Mouse (Mus musculus): Measurements from ENCODE around the gene Supv3l1. TPM values are rescaled to one million over a fixed set of nuclear protein-coding genes. Genes with fewer than 3 reads are reported as not detected.

Supv3l1 gene
- polyA plus RNA-seq, 1 experiment from 2014 or later = 32.5 TPM

GRCm38 (mm10) chr10:62418831-62419356 is 30.6 kb downstream of the Supv3l1 start:
- no peaks in the 10 kb centered on the region for H3K36me3 ChIP-seq (ENCODE audit: insufficient read depth, low read length)
- no peak overlapping the region for H3K9ac ChIP-seq (replicated peaks; ENCODE audit: low read length)
- H3K27ac ChIP-seq (ENCODE audit: low read length) = no peak overlapping the region
- peaks cover 3% of the 10 kb centered on the region; the same call in 1 of the 2 replicates for H3K4me1 ChIP-seq (ENCODE audit: insufficient read depth, low read length)
- H3K4me2 ChIP-seq (replicated peaks; ENCODE audit: low read depth, low read length) = no peak overlapping the region
- no peaks in the 10 kb centered on the region for H3K9me3 ChIP-seq (ENCODE audit: low read length)
- WGBS = 50% methylated on average over 7 of the region's 7 CpGs
- no peak for ATAC-seq (ENCODE audit: low FRiP score, low TSS enrichment)
- H3K27me3 ChIP-seq (ENCODE audit: insufficient read depth, low read length) = no peaks in the 10 kb centered on the region
- no peak overlapping the region for H3K4me3 ChIP-seq (ENCODE audit: low read length)

GRCm38 (mm10) chr10:62413606-62413982 is 35.9 kb downstream of the Supv3l1 start:
- peaks cover 12% of the 10 kb centered on the region for H3K4me1 ChIP-seq (ENCODE audit: insufficient read depth, low read length)
- 38% methylated on average over 4 of the region's 4 CpGs for WGBS
- no peaks in the 10 kb centered on the region for H3K27me3 ChIP-seq (ENCODE audit: insufficient read depth, low read length)
- H3K36me3 ChIP-seq (ENCODE audit: insufficient read depth, low read length) = no peaks in the 10 kb centered on the region
- no peak overlapping the region for H3K9ac ChIP-seq (replicated peaks; ENCODE audit: low read length)
- H3K9me3 ChIP-seq (ENCODE audit: low read length) = no peaks in the 10 kb centered on the region
- H3K27ac ChIP-seq (ENCODE audit: low read length) = peak overlapping the region; percentile 81
- ATAC-seq (ENCODE audit: low FRiP score, low TSS enrichment) = peak; percentile 36
- no peak overlapping the region for H3K4me2 ChIP-seq (replicated peaks; ENCODE audit: low read depth, low read length)
- H3K4me3 ChIP-seq (ENCODE audit: low read length) = no peak overlapping the region

DNA sequence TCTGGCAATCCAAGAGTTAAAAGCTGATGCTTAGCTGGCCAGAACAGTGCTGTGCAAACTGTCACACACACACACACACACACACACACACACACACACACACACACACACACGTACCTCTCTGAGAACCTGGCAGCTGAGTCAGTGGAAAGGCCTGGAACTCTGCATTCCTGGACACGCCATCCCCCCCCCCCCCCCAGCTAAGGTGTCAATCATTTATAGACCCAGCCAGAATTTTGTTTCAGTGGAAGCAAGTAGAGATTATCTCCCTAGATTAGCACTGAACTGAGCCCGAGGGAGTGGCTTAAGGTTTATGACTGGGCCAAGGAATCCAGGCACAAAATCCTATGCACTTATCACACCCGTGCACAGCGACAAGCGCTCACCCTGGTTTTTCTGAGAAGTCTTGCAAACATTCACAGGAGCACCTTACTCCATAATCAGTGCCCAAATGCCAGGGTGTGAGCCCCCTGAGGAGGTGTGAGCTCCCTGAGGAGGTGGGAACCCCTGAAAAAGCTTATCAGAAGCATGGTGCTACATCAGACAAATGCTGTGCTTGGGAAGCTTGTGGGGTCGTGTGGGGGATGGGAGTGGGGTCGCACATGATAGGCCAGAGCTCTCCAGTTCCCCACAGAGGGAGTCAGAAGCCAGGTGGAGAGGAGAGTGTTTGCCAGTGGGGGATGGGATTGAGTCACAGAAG is 36.5 kb downstream of the Supv3l1 start:
- 14% methylated on average over 8 of the region's 8 CpGs for WGBS
- H3K9me3 ChIP-seq (ENCODE audit: low read length) = no peaks in the 10 kb centered on the region
- H3K27ac ChIP-seq (ENCODE audit: low read length) = peak overlapping the region; percentile 81
- H3K4me3 ChIP-seq (ENCODE audit: low read length) = no peak overlapping the region
- no peaks in the 10 kb centered on the region for H3K27me3 ChIP-seq (ENCODE audit: insufficient read depth, low read length)
- H3K4me2 ChIP-seq (replicated peaks; ENCODE audit: low read depth, low read length) = no peak overlapping the region
- H3K4me1 ChIP-seq (ENCODE audit: insufficient read depth, low read length) = peaks cover 12% of the 10 kb centered on the region
- 0 out of 2 replicates have a peak overlapping the region, but pooled peaks have one; percentile 7 for H3K9ac ChIP-seq (replicated peaks; ENCODE audit: low read length)
- no peaks in the 10 kb centered on the region for H3K36me3 ChIP-seq (ENCODE audit: insufficient read depth, low read length)
- ATAC-seq (ENCODE audit: low FRiP score, low TSS enrichment) = peak; percentile 68

- WGBS = 70% methylated on average over 19 of the region's 19 CpGs
- H3K9me3 ChIP-seq (ENCODE audit: low read length) = no peaks in the 10 kb centered on the region
- H3K4me2 ChIP-seq (replicated peaks; ENCODE audit: low read depth, low read length) = no peak overlapping the region
- ATAC-seq (ENCODE audit: low FRiP score, low TSS enrichment) = no peak
- H3K9ac ChIP-seq (replicated peaks; ENCODE audit: low read length) = no peak overlapping the region
- peaks cover 12% of the 10 kb centered on the region for H3K4me1 ChIP-seq (ENCODE audit: insufficient read depth, low read length)
- H3K36me3 ChIP-seq (ENCODE audit: insufficient read depth, low read length) = no peaks in the 10 kb centered on the region
- H3K4me3 ChIP-seq (ENCODE audit: low read length) = no peak overlapping the region
- H3K27ac ChIP-seq (ENCODE audit: low read length) = no peak overlapping the region
- H3K27me3 ChIP-seq (ENCODE audit: insufficient read depth, low read length) = no peaks in the 10 kb centered on the region
Measured at GRCm38 (mm10) chr10:62411431-62412410, 37.8 kb downstream of the Supv3l1 start.

- Histone ChIP-seq H3K4me3 (ENCODE audit: low read length) (no peak overlapping the region), H3K4me1 (ENCODE audit: insufficient read depth, low read length) (peaks cover 12% of the 10 kb centered on the region), H3K27ac (ENCODE audit: low read length) (no peak overlapping the region), H3K27me3 (ENCODE audit: insufficient read depth, low read length) (no peaks in the 10 kb centered on the region), H3K36me3 (ENCODE audit: insufficient read depth, low read length) (no peaks in the 10 kb centered on the region), H3K4me2 (replicated peaks; ENCODE audit: low read depth, low read length) (no peak overlapping the region), H3K9ac (replicated peaks; ENCODE audit: low read length) (no peak overlapping the region), H3K9me3 (ENCODE audit: low read length) (no peaks in the 10 kb centered on the region)
- WGBS = 7% methylated on average over 5 of the region's 5 CpGs
- ATAC-seq (ENCODE audit: low FRiP score, low TSS enrichment) = peak; percentile 21; the same call in 1 of the 2 replicates
Measured at GRCm38 (mm10) chr10:62410943-62411342, 38.6 kb downstream of the Supv3l1 start.

DNA sequence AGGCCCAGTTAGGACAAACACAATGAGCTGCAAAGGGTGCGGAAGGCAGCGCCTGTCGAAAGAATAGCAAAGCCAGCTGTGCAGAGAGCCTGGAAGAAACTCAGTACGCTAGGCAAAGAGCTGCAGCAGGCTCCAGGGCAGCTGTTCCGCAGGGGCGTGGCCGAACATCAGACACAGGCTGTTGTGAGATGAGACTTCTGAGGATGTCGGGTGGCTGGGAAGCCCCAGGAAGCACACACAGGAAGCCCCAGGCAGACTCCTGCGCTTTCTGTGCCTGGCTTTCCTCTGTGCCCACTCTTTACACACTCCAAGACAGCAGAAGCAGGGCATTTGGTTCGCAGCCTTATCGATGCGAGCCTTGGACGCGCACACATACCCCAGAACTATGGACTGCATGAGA is 44.6 kb downstream of the Supv3l1 start:
- peak overlapping the region; percentile 16 for H3K4me2 ChIP-seq (replicated peaks; ENCODE audit: low read depth, low read length)

DNA sequence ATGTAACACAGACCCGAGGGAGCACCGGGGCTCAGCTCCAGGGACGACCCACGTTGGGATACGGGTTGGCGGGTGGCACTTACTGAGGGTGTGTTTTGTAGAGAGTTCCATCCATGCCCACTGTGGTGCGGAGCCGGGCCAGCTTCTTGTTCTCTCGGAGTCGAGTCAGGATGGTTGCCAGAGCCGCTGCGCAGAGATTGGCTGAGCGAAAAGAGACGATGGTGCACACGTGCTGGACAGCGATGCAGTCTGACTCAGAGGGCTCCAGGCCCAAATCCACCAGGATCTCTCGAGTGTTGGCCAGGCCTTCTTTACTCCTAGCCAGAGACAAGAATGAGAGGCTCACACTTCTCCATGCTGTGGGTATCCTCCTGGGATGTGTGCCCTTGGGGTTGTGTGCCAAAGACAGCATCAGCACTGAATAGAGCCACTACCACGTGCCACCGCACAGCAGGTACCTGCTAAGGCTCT is 47.9 kb downstream of the Supv3l1 start:
- 79% methylated on average over 19 of the region's 19 CpGs for WGBS
- Histone ChIP-seq H3K9me3 (ENCODE audit: low read length) (no peaks in the 10 kb centered on the region), H3K4me1 (ENCODE audit: insufficient read depth, low read length) (peaks cover 6% of the 10 kb centered on the region; the same call in 1 of the 2 replicates), H3K36me3 (ENCODE audit: insufficient read depth, low read length) (no peaks in the 10 kb centered on the region), H3K4me2 (replicated peaks; ENCODE audit: low read depth, low read length) (no peak overlapping the region), H3K27ac (ENCODE audit: low read length) (no peak overlapping the region), H3K4me3 (ENCODE audit: low read length) (no peak overlapping the region), H3K27me3 (ENCODE audit: insufficient read depth, low read length) (peaks cover 3% of the 10 kb centered on the region; the same call in 1 of the 2 replicates), H3K9ac (replicated peaks; ENCODE audit: low read length) (no peak overlapping the region)
- ATAC-seq (ENCODE audit: low FRiP score, low TSS enrichment) = no peak

More for the DNA sequence above, 44.6 kb downstream of the Supv3l1 start:
- 0 out of 2 replicates have a peak overlapping the region, but pooled peaks have one; percentile 2 for H3K4me3 ChIP-seq (ENCODE audit: low read length)
- WGBS = 32% methylated on average over 14 of the region's 14 CpGs
- ATAC-seq (ENCODE audit: low FRiP score, low TSS enrichment) = peak; percentile 64; the same call in 1 of the 2 replicates
- H3K27me3 ChIP-seq (ENCODE audit: insufficient read depth, low read length) = peaks cover 3% of the 10 kb centered on the region; the same call in 1 of the 2 replicates
- no peak overlapping the region; the same call in 1 of the 2 replicates for H3K9ac ChIP-seq (replicated peaks; ENCODE audit: low read length)
- H3K4me1 ChIP-seq (ENCODE audit: insufficient read depth, low read length) = peaks cover 6% of the 10 kb centered on the region; the same call in 1 of the 2 replicates
- no peaks in the 10 kb centered on the region for H3K9me3 ChIP-seq (ENCODE audit: low read length)
- no peak overlapping the region for H3K27ac ChIP-seq (ENCODE audit: low read length)
- H3K36me3 ChIP-seq (ENCODE audit: insufficient read depth, low read length) = no peaks in the 10 kb centered on the region

DNA sequence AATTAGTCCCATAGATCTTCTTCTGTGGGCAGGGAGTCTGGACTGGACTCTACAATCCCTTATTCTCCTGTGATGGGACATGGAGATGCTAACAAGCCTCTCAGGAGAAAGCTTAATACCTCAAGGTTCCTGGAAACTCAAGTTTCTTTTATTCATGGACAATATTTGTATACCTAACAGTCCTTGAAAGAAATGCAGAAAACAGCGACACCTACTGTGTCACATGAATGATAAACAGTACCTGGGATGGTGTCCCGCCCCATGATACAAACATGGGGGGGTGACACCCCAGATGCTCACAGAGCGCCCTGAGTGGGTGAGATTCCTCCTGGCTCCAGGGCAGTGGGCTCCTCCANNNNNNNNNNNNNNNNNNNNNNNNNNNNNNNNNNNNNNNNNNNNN is 66.5 kb downstream of the Supv3l1 start:
- no peak for ATAC-seq (ENCODE audit: low FRiP score, low TSS enrichment)
- 79% methylated on average over 3 of the region's 3 CpGs for WGBS
- Histone ChIP-seq H3K4me3 (ENCODE audit: low read length) (no peak overlapping the region), H3K4me2 (replicated peaks; ENCODE audit: low read depth, low read length) (no peak overlapping the region), H3K27me3 (ENCODE audit: insufficient read depth, low read length) (no peaks in the 10 kb centered on the region), H3K4me1 (ENCODE audit: insufficient read depth, low read length) (no peaks in the 10 kb centered on the region), H3K9ac (replicated peaks; ENCODE audit: low read length) (no peak overlapping the region), H3K36me3 (ENCODE audit: insufficient read depth, low read length) (no peaks in the 10 kb centered on the region), H3K27ac (ENCODE audit: low read length) (no peak overlapping the region), H3K9me3 (ENCODE audit: low read length) (no peaks in the 10 kb centered on the region)

DNA sequence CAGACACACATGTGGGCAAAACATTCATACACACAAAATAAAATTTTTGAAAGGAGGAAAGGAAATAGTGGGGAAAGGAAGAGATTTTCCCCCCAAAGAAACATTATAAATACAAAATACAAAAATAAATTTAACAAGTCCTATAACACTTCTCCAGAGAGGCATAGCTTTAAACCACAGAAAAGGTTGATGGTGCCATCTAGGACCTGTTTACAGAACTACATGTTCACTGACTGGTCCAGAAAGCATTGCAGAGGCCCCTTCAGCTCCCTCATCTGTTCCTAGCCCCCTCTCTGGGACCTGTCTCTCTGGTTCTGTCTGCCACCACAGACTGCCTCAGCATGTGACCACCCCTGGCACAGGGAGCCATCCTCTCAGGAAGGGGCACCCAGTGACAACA is 68.6 kb downstream of the Supv3l1 start:
- Histone ChIP-seq H3K9me3 (ENCODE audit: low read length) (no peaks in the 10 kb centered on the region), H3K27me3 (ENCODE audit: insufficient read depth, low read length) (no peaks in the 10 kb centered on the region), H3K36me3 (ENCODE audit: insufficient read depth, low read length) (no peaks in the 10 kb centered on the region), H3K27ac (ENCODE audit: low read length) (no peak overlapping the region), H3K4me2 (replicated peaks; ENCODE audit: low read depth, low read length) (no peak overlapping the region), H3K4me3 (ENCODE audit: low read length) (no peak overlapping the region), H3K9ac (replicated peaks; ENCODE audit: low read length) (no peak overlapping the region), H3K4me1 (ENCODE audit: insufficient read depth, low read length) (no peaks in the 10 kb centered on the region)
- no peak for ATAC-seq (ENCODE audit: low FRiP score, low TSS enrichment)

Data from kidney, embryonic 16.5 days (tissue).